Mouse (Mus musculus): ENCODE measurements around the gene P2ry12. TPM values are rescaled to one million over a fixed set of nuclear protein-coding genes. Genes with fewer than 3 reads are reported as not detected.

Gene P2ry12
- polyA plus RNA-seq, 1 experiment from 2014 or later = 2.2 TPM

DNA sequence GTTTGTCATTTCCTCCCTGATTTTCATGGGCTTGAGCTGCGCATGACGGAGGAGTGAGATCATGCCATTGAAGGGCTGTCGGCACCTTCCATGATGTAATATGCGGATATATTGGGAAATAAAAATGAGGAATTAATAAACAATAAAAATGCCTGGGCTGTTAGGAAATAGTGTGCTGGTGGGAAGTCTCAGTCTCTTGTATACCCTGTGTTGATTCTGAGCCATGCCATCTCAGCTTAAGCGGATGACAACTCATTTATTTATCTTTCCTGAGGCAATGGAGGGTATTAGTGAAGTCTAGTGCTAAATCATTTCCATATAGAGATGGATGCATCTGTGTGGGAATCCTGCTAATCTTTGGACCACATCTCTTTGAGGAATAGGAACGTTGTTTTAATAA, 14.6 kb downstream of the P2ry12 start:
- Histone ChIP-seq H3K27ac (ENCODE audit: low read depth, low read length) (no peak overlapping the region), H3K4me1 (replicated peaks; ENCODE audit: control insufficient read depth, insufficient read depth, low read length) (no peaks in the 10 kb centered on the region), H3K27me3 (replicated peaks; ENCODE audit: control insufficient read depth, insufficient read depth, low read length) (no peaks in the 10 kb centered on the region), H3K9ac (ENCODE audit: low read depth, low read length) (no peak overlapping the region), H3K4me3 (ENCODE audit: low read depth, low read length) (no peak overlapping the region), H3K9me3 (ENCODE audit: control insufficient read depth) (no peaks in the 10 kb centered on the region), H3K4me2 (replicated peaks; ENCODE audit: low read depth) (no peak overlapping the region), H3K36me3 (ENCODE audit: control insufficient read depth, insufficient read depth) (no peaks in the 10 kb centered on the region)
- no peak for TF ChIP-seq CTCF (IDR thresholded peaks at IDR 0.05; ENCODE audit: low read depth)
- ATAC-seq = no peak
- 84% methylated on average over 6 of the region's 6 CpGs for WGBS

DNA sequence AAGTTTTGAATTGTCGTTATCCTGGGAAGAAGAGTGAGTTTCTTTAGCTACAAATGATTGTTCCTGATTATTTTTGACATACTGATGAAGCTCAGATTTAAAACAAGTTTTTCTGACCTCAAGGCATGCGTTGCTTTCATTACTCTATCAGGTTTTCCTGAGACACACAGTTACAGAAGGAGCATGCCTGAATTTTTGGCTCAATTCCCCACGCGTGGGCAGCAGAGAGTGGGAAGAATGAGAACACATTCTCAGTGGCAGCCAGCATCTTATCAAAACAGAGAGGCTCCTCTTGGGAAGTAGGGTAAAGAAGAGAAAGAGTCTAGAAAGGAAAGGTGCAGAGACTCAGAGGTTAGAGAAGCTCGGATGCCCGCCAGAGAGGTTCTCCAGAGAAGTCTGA, 19.3 kb downstream of the P2ry12 start:
- H3K9ac ChIP-seq (ENCODE audit: low read depth, low read length) = no peak overlapping the region
- no peaks in the 10 kb centered on the region for H3K9me3 ChIP-seq (ENCODE audit: control insufficient read depth)
- no peak for TF ChIP-seq CTCF (IDR thresholded peaks at IDR 0.05; ENCODE audit: low read depth)
- H3K36me3 ChIP-seq (ENCODE audit: control insufficient read depth, insufficient read depth) = no peaks in the 10 kb centered on the region
- H3K4me3 ChIP-seq (ENCODE audit: low read depth, low read length) = no peak overlapping the region
- H3K4me1 ChIP-seq (replicated peaks; ENCODE audit: control insufficient read depth, insufficient read depth, low read length) = no peaks in the 10 kb centered on the region
- no peak for ATAC-seq
- H3K27ac ChIP-seq (ENCODE audit: low read depth, low read length) = no peak overlapping the region
- no peak overlapping the region for H3K4me2 ChIP-seq (replicated peaks; ENCODE audit: low read depth)
- no peaks in the 10 kb centered on the region for H3K27me3 ChIP-seq (replicated peaks; ENCODE audit: control insufficient read depth, insufficient read depth, low read length)
- WGBS = 78% methylated on average over 6 of the region's 6 CpGs

DNA sequence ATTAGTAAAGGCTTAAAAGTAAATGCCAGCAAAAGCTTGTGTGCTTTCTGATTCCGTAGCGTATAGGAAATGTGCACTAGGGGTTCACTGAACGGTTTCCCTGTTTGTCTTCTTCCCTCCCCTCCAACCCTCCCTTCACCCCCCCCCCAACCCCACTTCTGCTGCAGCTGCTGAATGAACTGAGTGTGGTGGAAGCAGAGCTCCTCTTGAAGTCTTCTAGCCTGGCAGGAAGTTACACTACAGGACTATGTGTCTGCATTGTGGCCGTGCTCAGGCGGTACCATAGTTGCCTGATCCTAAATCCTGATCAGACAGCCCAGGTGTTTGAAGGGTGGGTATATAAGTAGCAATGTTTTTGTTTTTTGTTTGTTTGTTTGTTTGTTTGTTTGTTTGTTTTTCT, 27.8 kb downstream of the P2ry12 start:
- no peak for TF ChIP-seq CTCF (IDR thresholded peaks at IDR 0.05; ENCODE audit: low read depth)
- Histone ChIP-seq H3K9me3 (ENCODE audit: control insufficient read depth) (no peaks in the 10 kb centered on the region), H3K4me1 (replicated peaks; ENCODE audit: control insufficient read depth, insufficient read depth, low read length) (no peaks in the 10 kb centered on the region), H3K27me3 (replicated peaks; ENCODE audit: control insufficient read depth, insufficient read depth, low read length) (no peaks in the 10 kb centered on the region), H3K4me2 (replicated peaks; ENCODE audit: low read depth) (no peak overlapping the region), H3K27ac (ENCODE audit: low read depth, low read length) (no peak overlapping the region), H3K9ac (ENCODE audit: low read depth, low read length) (no peak overlapping the region), H3K4me3 (ENCODE audit: low read depth, low read length) (no peak overlapping the region), H3K36me3 (ENCODE audit: control insufficient read depth, insufficient read depth) (no peaks in the 10 kb centered on the region)
- no peak for ATAC-seq
- 68% methylated on average over 5 of the region's 5 CpGs for WGBS

DNA sequence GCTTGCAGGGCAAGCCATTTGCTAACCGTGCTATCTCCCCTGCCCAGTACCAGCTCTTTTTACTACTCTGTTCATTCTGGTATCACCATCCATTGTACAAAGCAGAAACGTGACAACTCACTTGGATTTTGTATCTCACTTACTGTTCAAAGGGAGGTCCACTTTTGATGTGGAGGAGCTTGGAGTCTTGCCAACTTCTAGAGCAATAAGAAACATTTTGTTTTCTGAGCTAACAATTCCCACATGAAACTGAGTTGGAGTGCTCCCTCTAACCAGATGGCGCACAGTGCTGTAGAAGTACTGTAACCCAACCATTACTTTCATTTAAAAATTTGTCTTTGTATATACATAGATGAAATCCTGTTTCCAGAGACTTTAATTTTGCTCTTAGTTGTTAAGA, 31.8 kb downstream of the P2ry12 start:
- Histone ChIP-seq H3K9me3 (ENCODE audit: control insufficient read depth) (no peaks in the 10 kb centered on the region), H3K4me2 (replicated peaks; ENCODE audit: low read depth) (no peak overlapping the region), H3K9ac (ENCODE audit: low read depth, low read length) (no peak overlapping the region), H3K4me1 (replicated peaks; ENCODE audit: control insufficient read depth, insufficient read depth, low read length) (no peaks in the 10 kb centered on the region), H3K4me3 (ENCODE audit: low read depth, low read length) (no peak overlapping the region), H3K27me3 (replicated peaks; ENCODE audit: control insufficient read depth, insufficient read depth, low read length) (no peaks in the 10 kb centered on the region), H3K27ac (ENCODE audit: low read depth, low read length) (no peak overlapping the region), H3K36me3 (ENCODE audit: control insufficient read depth, insufficient read depth) (no peaks in the 10 kb centered on the region)
- ATAC-seq = no peak
- WGBS = 66% methylated on average over 3 of the region's 3 CpGs
- TF ChIP-seq CTCF (IDR thresholded peaks at IDR 0.05; ENCODE audit: low read depth) = no peak

DNA sequence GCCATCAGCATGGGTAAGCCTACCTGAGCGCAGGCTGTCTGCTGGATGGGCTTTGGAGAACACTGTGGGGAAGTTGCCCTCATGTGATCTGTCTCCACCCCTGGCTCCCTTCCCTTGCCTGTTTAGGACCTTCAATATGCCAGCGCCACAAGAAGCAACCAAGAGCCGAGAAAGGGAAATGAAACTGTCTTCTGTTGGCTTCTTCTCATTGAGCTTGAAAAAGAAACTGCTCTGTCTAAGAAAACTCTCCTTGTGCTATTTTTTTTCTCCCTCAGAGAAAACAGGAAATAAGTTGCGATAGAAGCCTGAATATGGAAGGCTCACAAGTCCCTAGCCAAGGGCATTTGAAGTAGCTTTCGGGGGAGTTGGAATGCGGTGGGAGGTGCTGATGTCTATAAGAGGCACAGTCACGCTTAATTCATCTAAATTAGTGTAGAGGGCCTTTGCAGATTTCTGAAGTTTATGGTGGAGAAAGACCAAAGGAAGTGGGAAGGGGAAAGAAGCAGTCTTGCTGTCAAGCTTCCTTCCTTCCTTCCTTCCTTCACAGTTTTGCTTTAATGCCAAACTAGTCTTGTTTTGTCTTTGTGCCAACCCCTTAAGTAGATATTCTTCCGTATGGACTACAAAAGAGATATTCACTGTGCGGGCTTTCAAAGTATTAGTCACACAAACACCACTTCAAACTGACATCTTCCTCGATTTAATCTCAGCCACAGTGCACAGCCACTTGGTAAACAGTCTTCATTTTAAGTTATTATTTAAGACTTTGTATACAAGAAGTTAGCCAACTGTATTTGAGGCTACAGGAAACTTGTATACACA, 33.7 kb downstream of the P2ry12 start:
- no peak for ATAC-seq
- peak overlapping the region; percentile 33; the same call in 1 of the 2 replicates for H3K4me2 ChIP-seq (replicated peaks; ENCODE audit: low read depth)
- no peaks in the 10 kb centered on the region for H3K27me3 ChIP-seq (replicated peaks; ENCODE audit: control insufficient read depth, insufficient read depth, low read length)
- no peaks in the 10 kb centered on the region for H3K4me1 ChIP-seq (replicated peaks; ENCODE audit: control insufficient read depth, insufficient read depth, low read length)
- WGBS = 60% methylated on average over 10 of the region's 10 CpGs
- H3K27ac ChIP-seq (ENCODE audit: low read depth, low read length) = no peak overlapping the region
- no peaks in the 10 kb centered on the region for H3K9me3 ChIP-seq (ENCODE audit: control insufficient read depth)
- no peaks in the 10 kb centered on the region for H3K36me3 ChIP-seq (ENCODE audit: control insufficient read depth, insufficient read depth)
- H3K4me3 ChIP-seq (ENCODE audit: low read depth, low read length) = no peak overlapping the region
- TF ChIP-seq CTCF (IDR thresholded peaks at IDR 0.05; ENCODE audit: low read depth) = no peak
- H3K9ac ChIP-seq (ENCODE audit: low read depth, low read length) = no peak overlapping the region

DNA sequence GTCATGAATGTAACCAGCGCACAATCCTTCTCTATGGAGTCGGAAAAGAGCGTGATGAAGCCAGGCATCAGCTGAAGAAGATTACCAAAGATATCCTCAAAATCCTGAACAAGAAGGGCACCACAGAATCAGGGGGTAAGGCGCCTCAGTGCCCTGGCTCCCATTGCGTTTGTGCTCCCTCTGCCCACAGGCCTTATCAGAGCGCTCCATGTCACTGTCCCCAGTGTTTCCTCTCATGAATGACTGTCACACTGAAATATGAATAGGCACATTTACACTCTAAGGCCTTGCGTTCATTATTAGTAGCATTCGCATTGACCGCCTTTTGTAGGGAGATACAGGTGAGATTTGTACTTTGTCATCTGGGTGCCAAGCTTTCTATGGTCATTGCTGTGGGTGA, 35.0 kb downstream of the P2ry12 start:
- Histone ChIP-seq H3K9ac (ENCODE audit: low read depth, low read length) (no peak overlapping the region), H3K4me1 (replicated peaks; ENCODE audit: control insufficient read depth, insufficient read depth, low read length) (no peaks in the 10 kb centered on the region), H3K4me3 (ENCODE audit: low read depth, low read length) (no peak overlapping the region), H3K27ac (ENCODE audit: low read depth, low read length) (no peak overlapping the region), H3K4me2 (replicated peaks; ENCODE audit: low read depth) (no peak overlapping the region), H3K36me3 (ENCODE audit: control insufficient read depth, insufficient read depth) (no peaks in the 10 kb centered on the region), H3K9me3 (ENCODE audit: control insufficient read depth) (no peaks in the 10 kb centered on the region), H3K27me3 (replicated peaks; ENCODE audit: control insufficient read depth, insufficient read depth, low read length) (no peaks in the 10 kb centered on the region)
- no peak for ATAC-seq
- TF ChIP-seq CTCF (IDR thresholded peaks at IDR 0.05; ENCODE audit: low read depth) = no peak
- 98% methylated on average over 9 of the region's 9 CpGs for WGBS
